Mouse (Mus musculus) heart, embryonic 11.5 days (tissue): ENCODE data around the gene Col23a1. TPM values are rescaled to one million over a fixed set of nuclear protein-coding genes. Genes with fewer than 3 reads are reported as not detected.

ENCODE experiments used
- ATAC-seq: fragments of 200-750 bp; cut with Nextera tagmentation; replicated peaks from 2 replicates; pipeline ENCODE4 v1.8.0; 2017; ENCODE audit warnings: moderate library complexity; ENCODE audit not compliant: insufficient number of reproducible peaks, low FRiP score, low TSS enrichment
- H3K27ac ChIP-seq: fragments of 300-500 bp; sonication (generic); 2 replicates; pipeline ENCODE4 v1.5.1; 2014; ENCODE audit warnings: mild to moderate bottlenecking, low read depth, low read length
- H3K27me3 ChIP-seq: fragments of 300-500 bp; sonication (generic); 2 replicates; pipeline ENCODE4 v1.6.1; 2014; ENCODE audit warnings: mild to moderate bottlenecking, low read length, mixed read lengths; ENCODE audit not compliant: control insufficient read depth, insufficient read depth
- H3K36me3 ChIP-seq: fragments of 300-500 bp; sonication (generic); 2 replicates; pipeline ENCODE4 v1.6.1; 2014; ENCODE audit warnings: mild to moderate bottlenecking, low read length, moderate library complexity, mixed read lengths; ENCODE audit not compliant: control insufficient read depth, insufficient read depth
- H3K4me1 ChIP-seq: fragments of 300-500 bp; sonication (generic); 2 replicates; pipeline ENCODE4 v1.6.1; 2014; ENCODE audit warnings: low read length; ENCODE audit not compliant: control insufficient read depth, insufficient read depth
- H3K4me2 ChIP-seq: fragments of 300-500 bp; sonication (generic); 2 replicates; pipeline ENCODE4 v1.6.1; 2014; ENCODE audit warnings: mild to moderate bottlenecking, moderate library complexity
- H3K4me3 ChIP-seq: fragments of 300-500 bp; sonication (generic); 2 replicates; pipeline ENCODE4 v1.5.1; 2014; ENCODE audit warnings: low read depth, low read length
- H3K9ac ChIP-seq: fragments of 300-500 bp; sonication (generic); 2 replicates; pipeline ENCODE4 v1.6.1; 2014; ENCODE audit warnings: mild to moderate bottlenecking, low read depth, low read length, moderate library complexity
- H3K9me3 ChIP-seq: fragments of 300-500 bp; sonication (generic); replicated peaks from 2 replicates; pipeline ENCODE4 v1.6.1; 2016; ENCODE audit warnings: low read length; ENCODE audit not compliant: control insufficient read depth
- WGBS: fragments of 180-500 bp; shearing (Covaris S2); extraction: QIAGEN DNeasy Blood & Tissue Kit; methylation state at CpG from one replicate; pipeline ENCODE4 v1.1.7; 2014; ENCODE audit not compliant: insufficient replicate concordance; 5-methylcytosine and 5-hydroxymethylcytosine counted together
- polyA plus RNA-seq: library from polyadenylated mRNA; unstranded; fragments of >200 nt; fragmentation: Nextera tagmentation; extraction: Ambion mirVana; gene quantifications from 2 replicates; pipeline ENCODE4 v1.2.1, GENCODE M21; 2014

The Col23a1 gene
- polyA plus RNA-seq, 1 experiment from 2014 or later, result 10.3 TPM

GRCm38 (mm10) chr11:51274418-51274817, 15.3 kb upstream of the Col23a1 start:
- Histone ChIP-seq H3K27ac (no peak overlapping the region), H3K9me3 (no peaks in the 10 kb centered on the region), H3K27me3 (no peaks in the 10 kb centered on the region), H3K36me3 (peaks cover 36% of the 10 kb centered on the region), H3K4me2 (no peak overlapping the region), H3K4me3 (no peak overlapping the region), H3K4me1 (no peaks in the 10 kb centered on the region), H3K9ac (no peak overlapping the region)
- WGBS, result 90% methylated on average over 1 of the region's 1 CpGs
- ATAC-seq, result no peak

DNA sequence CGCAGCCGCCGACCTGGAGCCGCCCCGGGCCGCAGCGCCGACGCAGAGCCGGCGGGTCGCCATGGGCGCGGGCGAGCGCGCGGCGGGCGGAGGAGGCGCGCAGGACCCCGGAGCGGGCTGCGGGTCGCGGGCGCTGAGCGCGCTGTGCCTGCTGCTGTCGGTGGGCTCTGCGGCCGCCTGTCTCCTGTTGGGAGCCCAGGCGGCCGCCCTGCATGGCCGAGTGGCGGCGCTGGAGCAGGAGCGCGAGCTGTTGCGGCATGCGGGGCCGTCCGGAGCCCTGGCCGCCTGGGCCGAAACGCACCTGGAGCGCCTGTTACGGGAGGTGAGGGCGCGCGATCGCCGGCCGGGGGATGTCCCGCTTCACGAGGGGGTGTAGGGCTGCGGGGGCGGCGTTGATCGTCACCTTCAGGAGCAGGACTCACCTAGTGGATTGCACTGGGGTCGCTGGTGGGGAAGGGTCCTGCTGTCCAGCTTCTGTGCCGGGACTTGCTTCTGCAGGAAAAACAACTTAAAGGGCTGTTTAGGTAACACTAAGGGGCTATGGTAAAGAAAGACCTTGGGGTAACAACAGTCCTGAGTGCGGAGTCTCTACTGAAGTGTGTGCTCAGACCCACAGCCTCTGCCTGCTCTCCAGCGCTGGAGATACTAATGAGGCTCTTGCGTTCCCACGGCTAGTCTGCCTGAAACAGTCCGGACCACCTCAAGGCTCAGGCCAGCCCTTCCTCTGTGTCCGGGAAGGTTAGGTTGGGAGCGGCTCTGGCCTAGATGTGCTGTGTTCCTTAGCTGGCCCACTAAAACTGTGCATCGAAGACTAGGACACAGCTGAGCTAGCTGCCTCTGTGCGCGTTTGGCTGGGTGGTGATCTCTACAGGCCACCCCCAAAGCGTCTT, 591 bp downstream of the Col23a1 start:
- peak overlapping the region; percentile 64 for H3K9ac ChIP-seq
- WGBS, result 2% methylated on average over 49 of the region's 74 CpGs
- H3K4me3 ChIP-seq, result peak overlapping the region; percentile 69
- no peaks in the 10 kb centered on the region for H3K4me1 ChIP-seq
- H3K27ac ChIP-seq, result 0 out of 2 replicates have a peak overlapping the region, but pooled peaks have one; percentile 54
- peak overlapping the region; percentile 88 for H3K4me2 ChIP-seq
- peak; percentile 71 for ATAC-seq
- no peaks in the 10 kb centered on the region for H3K9me3 ChIP-seq
- peaks cover 9% of the 10 kb centered on the region; the same call in 1 of the 2 replicates for H3K27me3 ChIP-seq
- H3K36me3 ChIP-seq, result no peaks in the 10 kb centered on the region

DNA sequence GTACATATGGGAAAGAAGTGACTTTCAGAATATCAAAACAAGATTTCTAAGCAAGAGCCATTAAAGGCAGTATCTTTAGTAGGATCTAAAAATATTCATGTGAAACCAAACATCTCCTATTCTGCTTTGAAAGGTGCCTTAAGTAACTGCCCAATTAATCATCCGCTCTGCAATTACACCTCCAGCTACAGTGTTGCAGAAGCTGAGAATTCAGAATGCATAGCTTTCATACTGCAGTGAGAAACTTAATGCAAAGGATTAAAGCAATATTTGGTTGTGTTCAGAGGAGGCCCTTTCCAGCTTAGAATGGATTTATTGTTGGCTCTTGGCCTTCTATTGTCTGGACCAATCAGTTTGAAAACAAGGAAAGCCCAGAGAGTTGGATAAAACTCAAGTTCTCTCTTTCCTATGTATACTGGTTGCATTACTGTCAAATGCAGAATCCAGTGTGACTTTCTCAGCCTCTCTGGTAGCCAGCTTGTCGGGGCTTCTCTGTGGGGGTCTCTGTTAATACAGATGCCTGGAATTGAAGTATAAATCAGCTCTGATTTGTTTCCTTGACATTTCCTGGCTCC, 4.3 kb downstream of the Col23a1 start:
- Histone ChIP-seq H3K4me2 (no peak overlapping the region), H3K9me3 (0 out of 2 replicates have a peak, but pooled peaks cover 2% of the 10 kb centered on the region), H3K36me3 (no peaks in the 10 kb centered on the region), H3K27me3 (peaks cover 9% of the 10 kb centered on the region; the same call in 1 of the 2 replicates), H3K9ac (no peak overlapping the region), H3K27ac (no peak overlapping the region), H3K4me1 (no peaks in the 10 kb centered on the region), H3K4me3 (no peak overlapping the region)
- ATAC-seq, result no peak
- WGBS, result 78% methylated on average over 2 of the region's 2 CpGs

- Histone ChIP-seq H3K36me3 (no peaks in the 10 kb centered on the region), H3K27me3 (peaks cover 9% of the 10 kb centered on the region; the same call in 1 of the 2 replicates), H3K27ac (no peak overlapping the region), H3K9ac (no peak overlapping the region), H3K4me3 (no peak overlapping the region), H3K4me2 (no peak overlapping the region), H3K4me1 (no peaks in the 10 kb centered on the region), H3K9me3 (0 out of 2 replicates have a peak, but pooled peaks cover 2% of the 10 kb centered on the region)
- ATAC-seq, result no peak
- 77% methylated on average over 3 of the region's 3 CpGs for WGBS
These were observed 6.0 kb downstream of the Col23a1 start for GRCm38 (mm10) chr11:51295742-51296141.

GRCm38 (mm10) chr11:51298691-51299090, 9.0 kb downstream of the Col23a1 start:
- no peak overlapping the region for H3K27ac ChIP-seq
- H3K4me3 ChIP-seq, result no peak overlapping the region
- no peaks in the 10 kb centered on the region for H3K4me1 ChIP-seq
- H3K4me2 ChIP-seq, result no peak overlapping the region
- WGBS, result 76% methylated on average over 4 of the region's 4 CpGs
- 0 out of 2 replicates have a peak, but pooled peaks cover 2% of the 10 kb centered on the region for H3K9me3 ChIP-seq
- ATAC-seq, result no peak
- H3K9ac ChIP-seq, result no peak overlapping the region
- no peaks in the 10 kb centered on the region for H3K36me3 ChIP-seq
- no peaks in the 10 kb centered on the region for H3K27me3 ChIP-seq

- H3K4me1 ChIP-seq, result no peaks in the 10 kb centered on the region
- 0 out of 2 replicates have a peak, but pooled peaks cover 2% of the 10 kb centered on the region for H3K27me3 ChIP-seq
- H3K9ac ChIP-seq, result no peak overlapping the region
- H3K4me3 ChIP-seq, result no peak overlapping the region
- no peaks in the 10 kb centered on the region for H3K36me3 ChIP-seq
- WGBS, result 71% methylated on average over 5 of the region's 5 CpGs
- no peak for ATAC-seq
- no peak overlapping the region for H3K27ac ChIP-seq
- H3K4me2 ChIP-seq, result no peak overlapping the region
- no peaks in the 10 kb centered on the region for H3K9me3 ChIP-seq
These were observed 12.7 kb downstream of the Col23a1 start for GRCm38 (mm10) chr11:51302396-51302795.

- no peak overlapping the region for H3K4me2 ChIP-seq
- H3K27ac ChIP-seq, result no peak overlapping the region
- H3K4me1 ChIP-seq, result no peaks in the 10 kb centered on the region
- H3K9me3 ChIP-seq, result no peaks in the 10 kb centered on the region
- 71% methylated on average over 12 of the region's 12 CpGs for WGBS
- H3K36me3 ChIP-seq, result no peaks in the 10 kb centered on the region
- H3K9ac ChIP-seq, result no peak overlapping the region
- H3K4me3 ChIP-seq, result no peak overlapping the region
- H3K27me3 ChIP-seq, result 0 out of 2 replicates have a peak, but pooled peaks cover 2% of the 10 kb centered on the region
- no peak for ATAC-seq
These were observed 14.3 kb downstream of the Col23a1 start for GRCm38 (mm10) chr11:51303981-51304553.

DNA sequence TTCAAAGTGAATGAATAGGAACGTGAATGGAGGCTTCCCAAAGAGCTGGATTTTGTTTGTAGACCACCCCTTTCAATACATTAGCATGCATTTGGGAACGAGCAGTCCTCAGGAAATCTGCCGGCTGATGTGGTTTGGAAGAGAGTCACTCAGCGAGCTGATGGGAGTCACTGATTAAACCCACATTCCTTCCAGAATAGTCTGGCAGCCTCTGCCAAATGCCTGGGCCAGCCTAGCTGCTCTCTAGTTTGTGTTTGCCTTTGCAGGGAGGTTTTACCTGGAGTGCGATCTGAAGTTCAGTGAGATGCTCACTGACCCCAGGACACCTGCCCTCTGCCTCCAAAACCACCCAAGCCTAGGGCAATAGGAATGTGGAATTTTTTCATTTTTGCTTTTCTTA, 18.6 kb downstream of the Col23a1 start:
- WGBS, result 46% methylated on average over 5 of the region's 5 CpGs
- no peak overlapping the region for H3K4me2 ChIP-seq

More for the DNA sequence above, 18.6 kb downstream of the Col23a1 start:
- Histone ChIP-seq H3K9ac (no peak overlapping the region), H3K4me3 (no peak overlapping the region), H3K27ac (no peak overlapping the region), H3K27me3 (0 out of 2 replicates have a peak, but pooled peaks cover 2% of the 10 kb centered on the region), H3K9me3 (no peaks in the 10 kb centered on the region), H3K4me1 (no peaks in the 10 kb centered on the region), H3K36me3 (no peaks in the 10 kb centered on the region)
- no peak for ATAC-seq
